Mouse (Mus musculus) lung, postnatal 0 days (tissue): ENCODE data around the gene Ywhah. TPM values are rescaled to one million over a fixed set of nuclear protein-coding genes. Genes with fewer than 3 reads are reported as not detected.

Experiments
- ATAC-seq: fragments of 200-750 bp; cut with Nextera tagmentation; 2 replicates; pipeline ENCODE4 v1.8.0; 2017; ENCODE audit warnings: moderate library complexity
- DNase-seq: peaks from one replicate; pipeline ENCODE4 v3.0.0-alpha.2; 2016; ENCODE audit warnings: low spot score
- H3K27ac ChIP-seq: fragments of 300-500 bp; sonication (generic); 2 replicates; pipeline ENCODE4 v1.5.1; 2014; ENCODE audit warnings: antibody characterized with exemption, mild to moderate bottlenecking, low read length, mixed read lengths
- H3K27me3 ChIP-seq: fragments of 300-500 bp; sonication (generic); replicated peaks from 2 replicates; pipeline ENCODE4 v1.6.1; 2014; ENCODE audit warnings: low read length, mixed read lengths; ENCODE audit not compliant: insufficient read depth
- H3K36me3 ChIP-seq: fragments of 300-500 bp; sonication (generic); 2 replicates; pipeline ENCODE4 v1.6.1; 2014; ENCODE audit warnings: low read length, mixed read lengths; ENCODE audit not compliant: insufficient read depth
- H3K4me1 ChIP-seq: fragments of 300-500 bp; sonication (generic); 2 replicates; pipeline ENCODE4 v1.6.1; 2014; ENCODE audit warnings: antibody characterized with exemption, low read depth, low read length, mixed read lengths; ENCODE audit not compliant: insufficient read depth
- H3K4me2 ChIP-seq: fragments of 300-500 bp; sonication (generic); replicated peaks from 2 replicates; pipeline ENCODE4 v1.6.1; 2014; ENCODE audit warnings: low read depth, mild to moderate bottlenecking, low read length, moderate library complexity, mixed read lengths
- H3K4me3 ChIP-seq: fragments of 300-500 bp; sonication (generic); 2 replicates; pipeline ENCODE4 v1.5.1; 2014; ENCODE audit warnings: low read depth, low read length
- H3K9ac ChIP-seq: fragments of 300-500 bp; sonication (generic); replicated peaks from 2 replicates; pipeline ENCODE4 v1.6.1; 2014; ENCODE audit warnings: low read depth, mild to moderate bottlenecking
- H3K9me3 ChIP-seq: fragments of 300-500 bp; sonication (generic); 2 replicates; pipeline ENCODE4 v1.6.1; 2016; ENCODE audit warnings: low read length, mixed read lengths
- CTCF ChIP-seq: IDR thresholded peaks from 2 replicates; pipeline ENCODE4 v1.5.1; 2016; ENCODE audit warnings: antibody characterized with exemption, mild to moderate bottlenecking
- EP300 ChIP-seq: IDR thresholded peaks from 2 replicates; pipeline ENCODE4 v1.6.1; 2016; ENCODE audit warnings: antibody characterized with exemption, mild to moderate bottlenecking, control low read depth
- WGBS: fragments of 180-500 bp; shearing (Covaris S2); extraction: QIAGEN DNeasy Blood & Tissue Kit; methylation state at CpG from one replicate; pipeline ENCODE4 v1.1.7; 2014; 5-methylcytosine and 5-hydroxymethylcytosine counted together
- polyA plus RNA-seq: library from polyadenylated mRNA; unstranded; fragments of >200 nt; fragmentation: Nextera tagmentation; extraction: Ambion mirVana; gene quantifications from 2 replicates; pipeline ENCODE4 v1.2.1, GENCODE M21; 2015

The Ywhah gene
- polyA plus RNA-seq, 1 experiment from 2014 or later: 242 TPM

GRCm38 (mm10) chr5:33009818-33010812 is 8.5 kb upstream of the Ywhah start:
- no peak overlapping the region for H3K27ac ChIP-seq
- H3K9me3 ChIP-seq: no peaks in the 10 kb centered on the region
- no peak overlapping the region for H3K4me2 ChIP-seq
- H3K4me1 ChIP-seq: no peaks in the 10 kb centered on the region
- 65% methylated on average over 14 of the region's 14 CpGs for WGBS
- no peak overlapping the region for H3K4me3 ChIP-seq
- H3K36me3 ChIP-seq: no peaks in the 10 kb centered on the region
- TF ChIP-seq CTCF: no peak
- TF ChIP-seq EP300: no peak
- no peaks in the 10 kb centered on the region for H3K27me3 ChIP-seq
- ATAC-seq: peak; percentile 47
- H3K9ac ChIP-seq: no peak overlapping the region
- peak; percentile 22 for DNase-seq

- H3K4me2 ChIP-seq: no peak overlapping the region
- WGBS: 49% methylated on average over 15 of the region's 15 CpGs
- no peaks in the 10 kb centered on the region for H3K9me3 ChIP-seq
- H3K36me3 ChIP-seq: no peaks in the 10 kb centered on the region
- ATAC-seq (no peak), DNase-seq (no peak)
- H3K4me1 ChIP-seq: no peaks in the 10 kb centered on the region
- no peak overlapping the region for H3K4me3 ChIP-seq
- TF ChIP-seq CTCF: no peak
- TF ChIP-seq EP300: no peak
- no peak overlapping the region for H3K9ac ChIP-seq
- H3K27me3 ChIP-seq: no peaks in the 10 kb centered on the region
- H3K27ac ChIP-seq: no peak overlapping the region
These were observed 7.2 kb upstream of the Ywhah start for GRCm38 (mm10) chr5:33011132-33012106.

GRCm38 (mm10) chr5:33014096-33014495 is 4.5 kb upstream of the Ywhah start:
- no peaks in the 10 kb centered on the region for H3K36me3 ChIP-seq
- 72% methylated on average over 1 of the region's 1 CpGs for WGBS
- no peak overlapping the region for H3K27ac ChIP-seq
- TF ChIP-seq EP300 (no peak), CTCF (no peak)
- no peak overlapping the region for H3K9ac ChIP-seq
- H3K4me2 ChIP-seq: no peak overlapping the region
- peaks cover 6% of the 10 kb centered on the region; the same call in 1 of the 2 replicates for H3K4me1 ChIP-seq
- no peak for ATAC-seq
- no peaks in the 10 kb centered on the region for H3K9me3 ChIP-seq
- no peaks in the 10 kb centered on the region for H3K27me3 ChIP-seq
- no peak overlapping the region for H3K4me3 ChIP-seq
- no peak for DNase-seq

- Histone ChIP-seq H3K9me3 (no peaks in the 10 kb centered on the region), H3K27me3 (no peaks in the 10 kb centered on the region), H3K4me1 (peaks cover 10% of the 10 kb centered on the region; the same call in 1 of the 2 replicates), H3K4me3 (no peak overlapping the region), H3K36me3 (no peaks in the 10 kb centered on the region), H3K4me2 (no peak overlapping the region), H3K9ac (no peak overlapping the region), H3K27ac (no peak overlapping the region)
- DNase-seq: no peak
- ATAC-seq: no peak
- TF ChIP-seq EP300: no peak
- no peak for TF ChIP-seq CTCF
- 55% methylated on average over 5 of the region's 5 CpGs for WGBS
These were observed 3.0 kb upstream of the Ywhah start for GRCm38 (mm10) chr5:33015579-33015978.

GRCm38 (mm10) chr5:33018189-33018560 is 441 bp upstream of the Ywhah start:
- H3K4me2 ChIP-seq: peak overlapping the region; percentile 86
- ATAC-seq (peak; percentile 43), DNase-seq (peak; percentile 57)
- no peaks in the 10 kb centered on the region for H3K36me3 ChIP-seq
- TF ChIP-seq EP300 (no peak), CTCF (no peak)
- peaks cover 10% of the 10 kb centered on the region; the same call in 1 of the 2 replicates for H3K4me1 ChIP-seq
- H3K27ac ChIP-seq: peak overlapping the region; percentile 97
- peak overlapping the region; percentile 83 for H3K4me3 ChIP-seq
- 7% methylated on average over 15 of the region's 15 CpGs for WGBS
- H3K9me3 ChIP-seq: no peaks in the 10 kb centered on the region
- H3K9ac ChIP-seq: peak overlapping the region; percentile 84
- H3K27me3 ChIP-seq: no peaks in the 10 kb centered on the region

- TF ChIP-seq CTCF (no peak), EP300 (no peak)
- ATAC-seq: no peak
- Histone ChIP-seq H3K27me3 (no peaks in the 10 kb centered on the region), H3K9ac (peak overlapping the region; percentile 84), H3K4me3 (peak overlapping the region; percentile 83), H3K36me3 (no peaks in the 10 kb centered on the region), H3K4me1 (peaks cover 14% of the 10 kb centered on the region; the same call in 1 of the 2 replicates), H3K4me2 (peak overlapping the region; percentile 86), H3K9me3 (no peaks in the 10 kb centered on the region), H3K27ac (peak overlapping the region; percentile 97)
- peak; percentile 32 for DNase-seq
- WGBS: 2% methylated on average over 10 of the region's 12 CpGs
These were observed 808 bp downstream of the Ywhah start for GRCm38 (mm10) chr5:33019426-33019821.
